Mouse (Mus musculus) G1E (cell line): ENCODE measurements around the gene Tmem151a.

Source experiments
- CTCF ChIP-seq: IDR thresholded peaks from 2 replicates; pipeline ENCODE4 v1.5.1; 2012; ENCODE audit warnings: low read depth, low read length, inconsistent platforms, mixed read lengths
- GATA1 ChIP-seq: IDR thresholded peaks from 2 replicates; pipeline ENCODE4 v1.6.1; 2012; ENCODE audit warnings: borderline replicate concordance, low read length, inconsistent platforms, mixed read lengths
- GATA2 ChIP-seq: IDR thresholded peaks from 2 replicates; pipeline ENCODE4 v1.6.1; 2012; ENCODE audit warnings: low read depth, low read length, inconsistent platforms, borderline replicate concordance
- POLR2AphosphoS5 ChIP-seq: IDR thresholded peaks from 2 replicates; pipeline ENCODE4 v1.6.1; 2012; ENCODE audit warnings: low read depth, low read length, inconsistent platforms; ENCODE audit not compliant: insufficient replicate concordance
- TAL1 ChIP-seq: conservative IDR thresholded peaks from 2 replicates; pipeline ENCODE4 v1.6.1; 2012; ENCODE audit warnings: low read depth, low read length, inconsistent platforms, mixed read lengths

DNA sequence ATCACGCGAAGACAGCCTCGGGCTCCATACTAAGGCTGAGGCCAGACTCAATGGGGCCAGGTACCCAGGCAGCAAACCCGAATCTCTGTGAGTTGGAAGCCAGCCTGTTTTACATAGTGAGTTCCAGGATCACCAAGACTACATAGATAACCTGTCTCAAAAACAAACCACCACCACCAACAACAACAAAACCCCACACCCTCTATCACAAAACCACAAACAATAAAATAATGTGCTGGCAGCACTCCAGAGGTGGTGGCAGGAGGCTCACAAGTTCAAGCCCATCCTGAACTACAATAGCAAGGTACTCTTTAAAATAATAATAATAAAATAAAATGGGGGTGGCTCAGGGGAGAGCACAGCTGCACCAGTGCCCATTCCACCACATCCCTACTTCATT is 48.8 kb downstream of the Tmem151a start:
- no peak for TF ChIP-seq CTCF
- TF ChIP-seq GATA1: no peak
- TF ChIP-seq TAL1: no peak
- no peak for TF ChIP-seq GATA2
- no peak for TF ChIP-seq POLR2AphosphoS5
